Mouse (Mus musculus) MEL (cell line): ENCODE measurements around the gene Ldb1.

Experiments
- CHD1 ChIP-seq: IDR thresholded peaks from 2 replicates; pipeline ENCODE4 v1.6.1; 2012; ENCODE audit warnings: low read depth, mild to moderate bottlenecking, inconsistent platforms, low read length, improper control_type of control experiment
- CHD2 ChIP-seq: IDR thresholded peaks from 2 replicates; pipeline ENCODE4 v1.6.1; 2011; ENCODE audit warnings: low read length, improper control_type of control experiment
- EP300 ChIP-seq, 2 experiments: IDR thresholded peaks; 2 replicates each; pipeline ENCODE4 v1.6.1; 2011; ENCODE audit warnings: improper control_type of control experiment in 2 of 2, low read length in 2 of 2, low read depth in 1 of 2, mild to moderate bottlenecking in 1 of 2
- NRF1 ChIP-seq: IDR thresholded peaks from 2 replicates; pipeline ENCODE4 v1.6.1; 2014; ENCODE audit warnings: low read depth, mild to moderate bottlenecking, inconsistent platforms, low read length, improper control_type of control experiment, moderate library complexity; ENCODE audit not compliant: poor library complexity, insufficient read depth, severe bottlenecking
- POLR2A ChIP-seq, 2 experiments: IDR thresholded peaks; 2 replicates each; pipeline ENCODE4 v1.6.1; 2011 to 2012; ENCODE audit warnings: low read length in 2 of 2, mild to moderate bottlenecking in 2 of 2, control low read depth in 1 of 2, improper control_type of control experiment in 1 of 2, low read depth in 1 of 2, moderate library complexity in 1 of 2; ENCODE audit not compliant: control insufficient read depth in 1 of 2, insufficient read depth in 1 of 2, poor library complexity in 1 of 2
- RAD21 ChIP-seq: IDR thresholded peaks from 2 replicates; pipeline ENCODE4 v1.6.1; 2011; ENCODE audit warnings: mild to moderate bottlenecking, low read depth, low read length, improper control_type of control experiment
- SMC3 ChIP-seq: IDR thresholded peaks from 2 replicates; pipeline ENCODE4 v1.6.1; 2011; ENCODE audit warnings: low read depth, low read length, improper control_type of control experiment
- TAL1 ChIP-seq: IDR thresholded peaks from 2 replicates; pipeline ENCODE4 v1.6.1; 2012; ENCODE audit warnings: mild to moderate bottlenecking, inconsistent platforms, low read length, moderate library complexity, mixed read lengths
- USF2 ChIP-seq, 2 experiments: IDR thresholded peaks; 2 replicates each; pipeline ENCODE4 v1.6.1; 2011 to 2012; ENCODE audit warnings: improper control_type of control experiment in 2 of 2, low read length in 2 of 2, borderline replicate concordance in 1 of 2, inconsistent platforms in 1 of 2, low read depth in 1 of 2, mild to moderate bottlenecking in 1 of 2; ENCODE audit not compliant: insufficient read depth in 1 of 2
- ZKSCAN1 ChIP-seq: IDR thresholded peaks from 2 replicates; pipeline ENCODE4 v1.6.1; 2012; ENCODE audit warnings: low read depth, mild to moderate bottlenecking, inconsistent platforms, low read length, improper control_type of control experiment, moderate library complexity
- ZNF384 ChIP-seq: IDR thresholded peaks from 2 replicates; pipeline ENCODE4 v1.6.1; 2012; ENCODE audit warnings: low read depth, mild to moderate bottlenecking, inconsistent platforms, low read length, improper control_type of control experiment

DNA sequence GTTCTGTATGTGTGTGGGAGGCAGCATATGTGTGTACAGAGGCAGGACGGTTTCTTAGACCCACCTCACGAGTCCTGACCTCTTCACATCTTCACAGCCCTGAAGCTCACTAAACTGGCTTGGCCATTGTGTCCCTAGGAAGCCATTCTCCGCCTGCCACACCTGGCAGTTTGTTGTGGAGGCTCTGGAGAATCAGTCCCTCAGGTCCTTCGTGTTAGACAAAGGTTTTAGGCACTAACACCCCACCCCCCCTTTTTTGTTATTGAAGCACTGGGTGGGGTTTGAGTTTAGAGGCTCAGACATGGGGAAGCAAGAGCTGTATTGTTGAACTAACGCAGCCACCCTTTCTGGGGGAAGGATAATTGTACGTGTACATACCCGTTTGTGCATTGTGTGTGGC is 28.3 kb upstream of the Ldb1 start:
- TF ChIP-seq ZNF384, result no peak
- no peak for TF ChIP-seq CHD2
- TF ChIP-seq TAL1, result no peak
- TF ChIP-seq USF2 (IDR thresholded peaks at IDR 0.05; ENCODE audit: borderline replicate concordance in 1 of 2, insufficient read depth in 1 of 2, low read depth in 1 of 2, low read length in 2 of 2), result no peak
- no peak for TF ChIP-seq SMC3
- no peak for TF ChIP-seq ZKSCAN1
- no peak for TF ChIP-seq EP300 (IDR thresholded peaks at IDR 0.05; ENCODE audit: low read depth in 1 of 2, low read length in 2 of 2)
- TF ChIP-seq NRF1, result no peak
- TF ChIP-seq POLR2A (IDR thresholded peaks at IDR 0.05; ENCODE audit: control insufficient read depth in 1 of 2, insufficient read depth in 1 of 2, low read depth in 1 of 2, low read length in 2 of 2, poor library complexity in 1 of 2), result peak in 1 of 2 experiments; percentile 35; a peak in 1 of 4 replicates
- no peak for TF ChIP-seq CHD1
- no peak for TF ChIP-seq RAD21
